Mouse (Mus musculus) cerebellum, postnatal 25 days (tissue): ENCODE measurements around the gene Rmi2.

Experiments used
- DNase-seq, 2 experiments: peaks; one replicate each; pipeline ENCODE4 v3.0.0; 2021; ENCODE audit warnings: mixed read lengths in 2 of 2

Rmi2 gene

DNA sequence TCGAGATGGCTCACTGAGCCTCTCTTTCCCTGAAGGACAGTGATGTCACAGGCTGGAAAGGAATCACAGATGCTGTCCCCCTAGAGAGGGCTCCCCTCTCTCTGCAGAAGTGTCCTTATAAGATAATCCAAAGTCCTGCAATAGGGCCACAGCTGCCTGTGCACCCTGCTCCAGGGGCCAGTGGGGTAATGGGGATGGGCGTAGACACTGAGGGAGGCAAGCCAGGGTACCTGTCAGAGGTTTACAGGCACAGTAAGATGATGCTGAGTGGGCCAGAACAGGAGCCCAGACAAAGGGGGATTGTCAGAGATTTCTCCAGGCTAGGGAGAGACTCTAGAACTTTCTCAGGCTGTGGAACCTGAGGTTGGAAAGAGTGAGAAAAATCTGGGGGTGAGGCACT is 32.6 kb downstream of the Rmi2 start:
- DNase-seq: no peak

DNA sequence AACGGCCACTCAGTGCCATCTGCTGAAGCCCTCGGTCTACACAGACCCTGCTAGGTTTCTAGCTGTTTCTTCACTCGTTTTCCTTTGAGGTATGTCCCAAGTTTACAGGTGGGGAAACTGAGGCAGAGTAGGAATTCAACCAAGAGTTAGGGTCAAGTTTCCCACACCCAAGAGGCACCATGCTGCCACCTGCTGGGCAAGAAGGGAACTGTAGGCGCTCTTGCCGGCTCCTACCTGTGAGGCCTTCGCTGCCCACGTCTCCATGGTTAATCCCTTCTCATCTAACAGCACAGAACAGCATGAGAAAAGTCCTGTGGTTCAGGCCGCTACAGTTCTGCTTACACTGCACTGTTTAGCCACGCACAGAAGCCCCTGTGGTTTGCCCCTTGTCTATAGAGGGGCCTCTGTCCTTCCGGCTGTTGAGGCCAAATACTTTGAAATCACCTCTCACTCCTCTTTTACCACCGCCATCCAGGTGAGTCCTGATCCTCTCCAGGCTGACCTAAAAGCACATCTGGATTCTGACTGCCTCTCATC is 33.1 kb downstream of the Rmi2 start:
- peak; percentile 83 to 90 for DNase-seq

- DNase-seq: no peak
These were observed 36.1 kb downstream of the Rmi2 start for GRCm38 (mm10) chr16:10870969-10871368.

DNA sequence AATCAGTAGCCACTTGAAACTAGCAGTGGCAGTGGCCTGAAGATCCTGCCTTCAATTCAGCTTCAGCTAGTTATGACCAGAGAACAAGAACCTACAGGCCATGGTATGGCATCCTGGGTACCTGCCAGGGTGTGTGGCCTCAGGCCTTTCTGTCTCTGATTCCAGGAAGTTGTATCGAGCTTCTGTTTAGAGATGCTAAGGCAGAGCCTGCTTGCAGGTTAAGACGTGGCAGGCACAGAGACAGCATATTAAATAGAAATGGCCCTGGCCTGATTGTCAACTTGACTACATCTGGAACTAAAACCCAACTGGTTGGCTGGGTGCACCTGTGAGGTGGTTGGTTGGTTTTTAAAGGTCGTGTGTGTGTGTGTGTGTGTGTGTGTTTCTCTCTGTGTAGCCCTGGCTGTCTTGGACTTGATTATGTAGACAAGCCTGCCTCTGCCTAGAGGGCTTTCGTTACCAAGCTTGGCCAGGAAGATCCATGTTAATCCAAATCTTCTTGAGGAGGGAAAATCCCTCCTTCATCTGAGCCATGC is 38.0 kb downstream of the Rmi2 start:
- DNase-seq: no peak

DNA sequence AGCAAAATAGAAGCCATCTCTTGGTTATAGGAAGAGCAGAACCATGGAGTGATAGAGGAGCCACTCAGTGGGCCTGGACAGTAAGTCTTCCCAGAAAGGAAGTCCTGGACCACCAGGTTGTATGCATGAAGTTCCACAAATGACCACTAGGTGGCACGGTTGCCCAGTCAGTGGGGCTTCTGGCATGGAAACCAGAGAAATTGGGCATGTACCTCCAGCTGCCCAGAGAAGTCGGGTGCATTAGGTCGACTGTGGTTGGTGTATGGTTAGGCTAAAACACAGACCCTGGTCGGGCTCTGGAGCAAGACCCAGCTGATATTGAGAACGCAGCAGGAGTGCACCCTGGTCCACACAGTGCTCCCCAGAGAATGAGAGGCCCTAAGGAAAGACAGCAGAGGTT is 38.8 kb downstream of the Rmi2 start:
- peak; percentile 86 to 91 for DNase-seq

DNA sequence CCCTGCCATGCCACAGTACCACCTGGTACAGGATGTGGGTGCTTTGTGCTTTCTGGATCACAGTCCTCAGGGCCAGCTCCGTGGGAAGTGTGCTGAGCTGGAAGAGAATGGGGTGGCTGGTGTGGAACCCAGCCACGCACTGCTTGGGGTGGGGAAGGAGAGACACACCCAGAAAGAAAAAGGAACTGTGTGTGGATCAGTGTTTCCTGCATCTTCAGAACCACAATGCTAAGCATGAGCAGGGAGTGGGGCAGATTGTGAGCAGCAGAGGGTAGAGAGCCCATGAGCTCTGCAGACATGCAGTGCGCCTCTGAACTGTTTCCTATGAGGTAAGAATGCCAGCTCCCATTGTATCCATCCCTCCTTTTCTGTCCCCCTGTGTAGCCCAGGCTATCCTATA is 43.4 kb downstream of the Rmi2 start:
- DNase-seq: no peak

- DNase-seq: peak; percentile 60 to 77
These were observed 44.6 kb downstream of the Rmi2 start for GRCm38 (mm10) chr16:10879467-10879866.

DNA sequence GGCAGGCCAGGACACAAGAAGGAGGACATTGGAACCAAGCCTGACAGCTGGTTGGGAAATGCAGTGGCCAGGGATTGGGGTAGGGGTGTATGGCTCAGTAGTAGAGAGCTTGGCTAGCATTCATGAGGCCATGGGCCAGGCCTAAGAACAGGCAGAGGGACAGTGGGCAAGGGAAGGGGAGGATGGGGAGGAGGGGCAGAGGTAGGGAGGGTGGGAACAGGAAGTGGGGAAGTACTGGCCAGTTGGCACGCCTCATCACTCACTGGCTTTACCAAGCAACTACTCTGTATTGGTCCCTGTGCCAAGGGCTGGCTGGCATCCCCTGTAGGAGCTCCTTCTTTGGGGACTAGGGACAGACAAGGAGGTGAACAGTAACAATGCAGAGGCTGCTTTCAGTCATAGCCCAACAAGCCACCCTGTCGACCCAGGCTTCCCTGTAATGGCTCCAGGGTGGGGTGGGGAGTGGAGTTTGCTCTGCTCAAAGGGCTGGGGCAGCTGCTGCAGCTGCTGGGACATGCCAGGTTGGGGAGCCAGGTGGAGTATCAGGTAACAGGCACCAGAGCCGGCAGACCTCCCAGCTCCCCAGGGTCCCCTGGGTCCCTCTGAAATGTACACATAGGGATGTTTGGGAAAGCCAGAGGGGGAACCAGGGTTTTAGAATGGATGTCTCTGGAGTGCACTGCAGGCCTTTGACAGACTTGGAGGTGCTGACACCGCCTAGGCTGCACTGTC is 46.5 kb downstream of the Rmi2 start:
- DNase-seq: no peak

- no peak for DNase-seq
These were observed 52.6 kb downstream of the Rmi2 start for GRCm38 (mm10) chr16:10887436-10887835.

DNA sequence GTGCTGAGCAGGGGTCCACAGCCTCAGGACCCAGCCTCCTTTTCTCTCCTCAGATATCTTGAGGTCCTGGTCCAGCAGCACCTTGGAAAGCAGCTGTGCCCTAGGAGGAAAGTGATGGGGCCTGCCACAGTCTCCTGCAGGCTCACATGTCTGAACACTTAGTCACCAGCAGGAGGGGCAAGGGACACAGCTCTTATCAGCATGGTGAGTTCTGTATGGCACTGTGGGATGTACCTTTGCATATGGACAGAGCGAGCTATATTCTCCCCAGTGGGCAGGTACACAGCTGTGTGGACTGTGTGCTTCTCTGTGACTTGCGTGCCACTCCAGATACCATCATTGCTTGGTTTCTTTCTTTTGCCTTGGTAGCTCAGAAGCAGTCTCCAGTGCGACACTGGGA is 55.5 kb downstream of the Rmi2 start:
- DNase-seq: no peak

GRCm38 (mm10) chr16:10893161-10893560 is 58.3 kb downstream of the Rmi2 start:
- DNase-seq: no peak

GRCm38 (mm10) chr16:10895906-10896305 is 61.0 kb downstream of the Rmi2 start:
- DNase-seq: no peak

DNA sequence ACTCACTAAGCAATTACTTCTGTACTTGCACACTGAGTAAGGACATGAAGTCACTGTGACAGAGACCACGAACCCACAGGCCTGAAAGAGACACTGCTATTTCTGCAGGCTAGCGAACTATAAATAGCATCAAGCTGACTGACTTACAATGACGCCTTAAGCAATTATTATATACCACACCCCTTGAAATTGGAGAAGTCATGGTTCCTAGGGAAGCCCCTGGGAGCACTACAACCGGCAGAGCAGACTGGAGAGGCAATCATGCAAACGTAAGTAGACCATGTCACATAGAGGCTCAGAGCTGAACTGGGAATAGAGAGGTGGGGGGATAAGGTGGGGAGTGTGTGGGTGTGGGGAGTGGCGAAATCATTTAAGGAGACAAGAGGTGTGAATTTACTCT is 62.5 kb downstream of the Rmi2 start:
- no peak for DNase-seq

GRCm38 (mm10) chr16:10900736-10901135 is 65.9 kb downstream of the Rmi2 start:
- no peak for DNase-seq

DNA sequence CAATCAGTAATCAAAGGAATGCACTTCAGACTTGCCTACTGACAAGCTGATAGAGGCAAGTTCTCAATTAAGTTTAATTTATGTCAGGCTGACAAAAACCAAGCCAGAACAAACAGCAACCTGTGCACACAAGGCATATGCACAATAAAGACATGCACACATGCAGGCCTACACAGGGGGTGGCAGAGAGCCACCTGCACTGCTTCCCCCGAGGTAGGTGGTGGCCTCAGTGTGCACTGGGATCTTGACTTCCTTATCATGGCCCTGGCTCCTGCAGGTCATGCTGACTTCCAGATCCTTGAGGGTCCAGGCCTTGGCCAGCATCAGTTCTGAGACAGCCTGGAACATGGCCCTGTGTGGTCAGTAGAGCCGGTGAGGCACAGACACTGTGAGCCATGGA is 67.1 kb downstream of the Rmi2 start:
- no peak for DNase-seq

DNA sequence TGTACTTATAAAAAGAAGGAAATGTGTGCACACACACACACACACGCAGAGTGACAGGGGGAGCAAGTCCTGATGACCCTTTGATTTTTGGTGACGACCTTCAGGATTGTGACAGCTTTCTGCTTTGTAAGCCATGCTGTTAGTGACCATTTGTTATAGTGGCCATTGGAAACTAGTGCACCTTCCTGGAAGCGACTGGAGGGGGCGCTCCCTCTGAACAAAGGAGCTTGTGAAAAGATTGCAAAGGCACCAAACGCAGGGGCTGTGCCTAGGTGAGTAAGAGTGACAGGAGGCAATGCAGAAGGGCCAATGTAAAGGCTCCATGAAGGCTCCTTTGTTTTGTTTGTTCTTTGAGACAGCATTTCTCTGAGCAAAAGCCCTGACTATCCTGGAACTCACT is 68.0 kb downstream of the Rmi2 start:
- no peak for DNase-seq

DNA sequence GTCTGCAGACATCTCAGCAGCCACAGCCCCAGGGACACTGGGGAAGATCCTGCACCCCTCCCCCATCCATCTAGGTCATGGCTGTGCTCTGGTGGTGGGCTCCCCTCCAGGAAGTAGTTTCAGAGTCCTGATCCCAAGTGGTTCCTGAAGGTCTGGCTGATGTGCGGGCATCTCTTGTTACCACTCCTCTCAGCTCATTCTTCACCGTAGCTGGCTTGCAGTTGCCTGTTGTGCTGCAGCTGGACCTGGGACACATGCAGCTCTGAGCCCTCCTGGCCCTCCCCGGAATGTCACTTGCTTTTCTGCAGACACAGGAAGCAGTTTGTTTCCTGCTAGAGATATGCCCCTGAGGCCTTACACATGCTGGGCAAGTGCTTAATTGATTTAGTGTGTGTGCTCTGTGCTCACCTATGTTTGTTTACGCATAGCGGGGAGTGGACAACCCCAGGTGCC is 70.8 kb downstream of the Rmi2 start:
- DNase-seq: no peak

DNA sequence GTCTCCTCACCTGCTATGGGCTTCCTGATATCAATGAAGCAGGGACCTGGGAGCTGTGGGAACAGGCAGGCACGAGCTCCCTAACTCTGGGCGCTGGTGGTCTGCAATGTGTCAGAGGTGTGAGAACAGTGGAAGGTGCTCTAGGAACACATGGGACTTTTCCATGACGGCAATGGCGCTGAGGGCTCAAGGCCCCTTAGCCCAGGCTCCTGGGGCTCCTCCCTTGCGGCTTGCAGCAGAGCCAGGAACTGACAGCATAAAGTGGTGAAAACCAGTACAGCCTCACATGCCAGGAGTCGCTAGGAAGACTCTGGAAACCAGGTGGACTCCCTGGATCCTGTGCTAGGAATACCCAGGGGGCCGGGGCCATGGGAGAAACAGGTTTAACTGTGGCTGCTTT is 75.7 kb downstream of the Rmi2 start:
- DNase-seq: no peak

DNA sequence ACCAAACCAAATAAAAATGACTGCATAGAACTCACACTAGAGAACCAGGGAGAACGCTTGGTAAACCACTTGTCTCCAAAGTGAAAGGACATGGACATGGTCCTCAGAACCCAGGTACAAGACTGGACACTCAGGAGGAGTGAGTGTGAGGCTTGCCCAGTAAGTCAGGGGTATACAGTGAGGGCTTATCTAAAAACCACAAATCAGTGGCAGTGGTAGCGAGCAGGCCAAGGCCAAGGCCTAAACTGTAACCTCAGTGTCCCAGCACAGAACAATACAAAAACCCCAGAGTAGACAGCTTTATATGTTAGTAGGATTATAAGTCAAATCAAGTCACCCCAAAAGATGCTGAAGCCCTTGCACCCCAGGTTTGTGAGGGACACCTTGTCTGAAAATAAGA is 76.2 kb downstream of the Rmi2 start:
- no peak for DNase-seq

- no peak for DNase-seq
These were observed 80.2 kb downstream of the Rmi2 start for GRCm38 (mm10) chr16:10915066-10915465.

DNA sequence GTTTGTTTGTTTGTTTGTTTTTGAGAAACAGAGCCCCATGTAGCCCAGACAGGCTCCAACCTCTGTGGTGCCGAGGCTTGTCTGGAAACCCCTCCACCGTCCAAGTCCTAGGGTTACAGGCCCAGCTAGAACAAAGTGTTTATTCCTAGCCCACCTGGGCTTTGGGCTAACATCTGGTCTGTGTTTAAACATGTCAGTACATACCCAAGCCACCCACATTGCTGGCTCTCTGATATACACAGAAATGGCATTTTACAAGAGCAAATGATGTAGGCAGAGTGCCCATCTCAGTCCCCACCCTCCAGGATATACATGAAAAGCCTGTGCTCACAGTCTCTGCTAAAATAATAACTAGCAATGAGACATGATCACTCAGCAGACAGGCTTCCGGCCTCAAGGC is 81.4 kb downstream of the Rmi2 start:
- no peak for DNase-seq

- no peak for DNase-seq
These were observed 85.0 kb downstream of the Rmi2 start for GRCm38 (mm10) chr16:10919856-10920255.

DNA sequence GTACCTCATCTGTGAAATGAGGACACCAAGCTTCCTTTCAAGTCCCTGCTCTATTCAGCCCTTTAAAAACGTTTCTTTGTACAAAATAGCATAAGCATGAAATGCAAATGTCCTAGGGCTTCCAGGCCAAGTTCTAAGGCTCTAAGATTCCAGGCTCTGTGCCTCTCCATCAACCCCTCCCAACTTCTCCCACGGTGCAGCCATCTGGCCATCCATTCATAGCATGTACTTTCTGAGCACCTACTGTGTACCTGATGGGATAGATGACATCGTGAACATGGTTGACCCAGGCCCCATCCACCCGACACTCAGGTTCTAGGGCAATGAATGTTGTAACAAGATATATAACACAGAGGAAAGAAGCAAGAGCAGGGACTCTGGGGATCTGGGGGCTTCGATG is 88.7 kb downstream of the Rmi2 start:
- DNase-seq: peak; percentile 63 to 66

- peak; percentile 43 to 60 for DNase-seq
These were observed 90.8 kb downstream of the Rmi2 start for GRCm38 (mm10) chr16:10925591-10926180.
